8 mouse cellular contexts compared by ENCODE assay signal in genomic region chr5:38684164-38684911, GRCm38 (mm10). TPM values are rescaled to one million over a fixed set of nuclear protein-coding genes. Genes with fewer than 3 reads are reported as not detected.
DNase-seq lines count a peak whose midpoint lies in the region; ATAC-seq lines count a peak whose summit lies in the region.

Gene Zfp518b (minus strand): TSS chr5:38684826.

- peaks cover 7% of the 10 kb centered on the region for H3K4me1 ChIP-seq in erythroblast, embryonic 14.5 days (ENCODE audit: control insufficient read depth)
- peaks cover 3% of the 10 kb centered on the region; the same call in 1 of the 2 replicates for H3K4me1 ChIP-seq in embryonic facial prominence, embryonic 11.5 days (ENCODE audit: control insufficient read depth, insufficient read depth, low read length)
- peaks cover 15% of the 10 kb centered on the region for H3K4me1 ChIP-seq in limb, embryonic 13.5 days
- peaks cover 9% of the 10 kb centered on the region; the same call in 1 of the 2 replicates for H3K4me1 ChIP-seq in midbrain, embryonic 14.5 days (ENCODE audit: control insufficient read depth, insufficient read depth, low read length)

- ATAC-seq in erythroblast, adult 5-6 weeks (replicated peaks; ENCODE audit: low FRiP score, poor library complexity, severe bottlenecking) = no peak
- peak; percentile 94 for ATAC-seq in embryonic facial prominence, embryonic 11.5 days (replicated peaks; ENCODE audit: insufficient number of reproducible peaks, low FRiP score, low TSS enrichment, low read depth)
- peak; percentile 94 for ATAC-seq in limb, embryonic 13.5 days (ENCODE audit: low FRiP score, low read depth)
- ATAC-seq in midbrain, embryonic 14.5 days (ENCODE audit: low FRiP score, low TSS enrichment) = peak; percentile 93

- peak within 1 kb of the TSS; percentile 74 for H3K4me2 ChIP-seq in embryonic facial prominence, embryonic 11.5 days (ENCODE audit: low read depth, low read length)
- peak within 1 kb of the TSS; percentile 72 for H3K4me2 ChIP-seq in limb, embryonic 13.5 days (replicated peaks)
- peak within 1 kb of the TSS; percentile 77 for H3K4me2 ChIP-seq in midbrain, embryonic 14.5 days (ENCODE audit: low read length)

- peak within 1 kb of the TSS; percentile 78 for H3K27ac ChIP-seq in embryonic facial prominence, embryonic 11.5 days (replicated peaks; ENCODE audit: low read depth, low read length)
- peak within 1 kb of the TSS; percentile 74 for H3K27ac ChIP-seq in limb, embryonic 13.5 days
- peak within 1 kb of the TSS; percentile 93 for H3K27ac ChIP-seq in midbrain, embryonic 14.5 days (replicated peaks; ENCODE audit: low read depth, low read length)

- under 1% methylated on average over 63 of the region's 89 CpGs for WGBS in embryonic facial prominence, embryonic 11.5 days
- WGBS in limb, embryonic 13.5 days = under 1% methylated on average over 72 of the region's 89 CpGs
- under 1% methylated on average over 89 of the region's 89 CpGs for WGBS in midbrain, embryonic 14.5 days

- H3K4me3 ChIP-seq in erythroblast, embryonic 14.5 days (replicated peaks) = peak within 1 kb of the TSS; percentile 64
- H3K4me3 ChIP-seq in embryonic facial prominence, embryonic 11.5 days (ENCODE audit: low read depth, low read length) = peak within 1 kb of the TSS; percentile 77
- peak within 1 kb of the TSS; percentile 65 for H3K4me3 ChIP-seq in limb, embryonic 13.5 days
- peak within 1 kb of the TSS; percentile 75 for H3K4me3 ChIP-seq in midbrain, embryonic 14.5 days (replicated peaks; ENCODE audit: low read depth, low read length)

- peaks cover 13% of the 10 kb centered on the region for H3K27me3 ChIP-seq in erythroblast, embryonic 14.5 days (ENCODE audit: control insufficient read depth)
- no peaks in the 10 kb centered on the region for H3K27me3 ChIP-seq in embryonic facial prominence, embryonic 11.5 days (ENCODE audit: control insufficient read depth, insufficient read depth, low read length)
- no peaks in the 10 kb centered on the region for H3K27me3 ChIP-seq in limb, embryonic 13.5 days
- H3K27me3 ChIP-seq in midbrain, embryonic 14.5 days (ENCODE audit: control insufficient read depth, insufficient read depth, low read length) = no peaks in the 10 kb centered on the region

- H3K9me3 ChIP-seq in erythroblast, embryonic 14.5 days (ENCODE audit: control insufficient read depth, low read length) = no peaks in the 10 kb centered on the region
- H3K9me3 ChIP-seq in embryonic facial prominence, embryonic 11.5 days (replicated peaks; ENCODE audit: control insufficient read depth, low read length) = no peaks in the 10 kb centered on the region
- peaks cover 6% of the 10 kb centered on the region; the same call in 1 of the 2 replicates for H3K9me3 ChIP-seq in limb, embryonic 13.5 days
- 0 out of 2 replicates have a peak, but pooled peaks cover 4% of the 10 kb centered on the region for H3K9me3 ChIP-seq in midbrain, embryonic 14.5 days (ENCODE audit: control insufficient read depth, low read length)

- peak; percentile 83 for DNase-seq in embryonic facial prominence, embryonic 11.5 days (ENCODE audit: low spot score)
- peak; percentile 65 for DNase-seq in heart, adult 8-10 months (ENCODE audit: low spot score)
- DNase-seq in kidney, adult 8-10 months = peak; percentile 45 to 71
- DNase-seq in midbrain, embryonic 14.5 days = peak; percentile 90
- peak; percentile 50 to 75 for DNase-seq in spleen, adult 18-20 months

- H3K9ac ChIP-seq in embryonic facial prominence, embryonic 11.5 days (replicated peaks; ENCODE audit: low read length) = peak within 1 kb of the TSS; percentile 95
- H3K9ac ChIP-seq in limb, embryonic 13.5 days = peak within 1 kb of the TSS; percentile 86
- peak within 1 kb of the TSS; percentile 94 for H3K9ac ChIP-seq in midbrain, embryonic 14.5 days (replicated peaks; ENCODE audit: low read length)

- peaks cover 2% of the 10 kb centered on the region for H3K36me3 ChIP-seq in erythroblast, embryonic 14.5 days (ENCODE audit: control insufficient read depth)
- H3K36me3 ChIP-seq in embryonic facial prominence, embryonic 11.5 days (replicated peaks; ENCODE audit: control insufficient read depth, insufficient read depth, low read depth, low read length) = peaks cover 13% of the 10 kb centered on the region
- peaks cover 39% of the 10 kb centered on the region for H3K36me3 ChIP-seq in limb, embryonic 13.5 days
- peaks cover 32% of the 10 kb centered on the region for H3K36me3 ChIP-seq in midbrain, embryonic 14.5 days (ENCODE audit: control insufficient read depth, insufficient read depth, low read length)

RNA-seq across cellular contexts. Expression of gene Zfp518b, which starts in this region (rescaled TPM):
- polyA plus RNA-seq in erythroblast, embryonic 14.5 days (2012) = 0.01 TPM in 1 of 2 replicates, not detected in the other
- total RNA-seq in erythroblast, adult 5-6 weeks (2015; ENCODE audit: low replicate concordance) = 0.19 and 2.5 TPM in 2 replicates
- 0.98 and 1.0 TPM in 2 replicates for total RNA-seq in erythroblast, adult 5-6 weeks (2017; ENCODE audit: low replicate concordance)
- 40.6 and 43.0 TPM in 2 replicates for polyA plus RNA-seq in embryonic facial prominence, embryonic 11.5 days (2014; fragmentation: Nextera tagmentation; extraction: Ambion mirVana)
- total RNA-seq in heart, adult 8-10 months (2022) = 1 to 10 TPM; 3.9 to 6.4 (median 4.6) TPM
- 26.7 and 27.3 TPM in 2 replicates for polyA plus RNA-seq in limb, embryonic 13.5 days (2015; fragmentation: Nextera tagmentation; extraction: Ambion mirVana)
- polyA plus RNA-seq in midbrain, embryonic 14.5 days (2014; fragmentation: Nextera tagmentation; extraction: Ambion mirVana) = 40.3 and 46.0 TPM in 2 replicates

Comparison
In these comparisons a context has a peak if more than half of its experiments do, and no peak if none do; other contexts are left out.
1. RNA of gene Zfp518b (polyA plus RNA-seq): 40.3 to 46.0 TPM in midbrain, embryonic 14.5 days, 40.6 to 43.0 TPM in embryonic facial prominence, embryonic 11.5 days and 26.7 to 27.3 TPM in limb, embryonic 13.5 days; 0.01 TPM in erythroblast, embryonic 14.5 days; every median in the first group is over 10 times any median in the second.
2. Peak in every context shown above with its lines, with median percentiles within 50 percentile points of each other: H3K4me3 ChIP-seq, DNase-seq, H3K27ac ChIP-seq, H3K4me2 ChIP-seq and H3K9ac ChIP-seq.